Mouse (Mus musculus): ENCODE measurements at regions not wholly inside any gene's neighbourhood (a gene's known extent, or its start where the extent isn't known, plus 50 kb on each side); places are given as distances from the start of the nearest gene placed in this dataset.

- no peak for TF ChIP-seq EP300 (IDR thresholded peaks at IDR 0.05; ENCODE audit: low read depth)
- no peak for TF ChIP-seq CTCF (IDR thresholded peaks at IDR 0.05; ENCODE audit: low read depth)
Observed at GRCm38 (mm10) chr3:52444420-52445119, 176.4 kb downstream of the Foxo1 start.
